Mouse (Mus musculus) intestine, postnatal 0 days (tissue): ENCODE results near the gene Atrnl1. TPM values are rescaled to one million over a fixed set of nuclear protein-coding genes. Genes with fewer than 3 reads are reported as not detected.

Experiments
- ATAC-seq: fragments of 200-750 bp; cut with Nextera tagmentation; 2 replicates; pipeline ENCODE4 v1.8.0; 2017; ENCODE audit warnings: mild to moderate bottlenecking, moderate TSS enrichment, moderate library complexity
- H3K27ac ChIP-seq: fragments of 300-500 bp; sonication (generic); 2 replicates; pipeline ENCODE4 v1.5.1; 2014; ENCODE audit warnings: mild to moderate bottlenecking, low read depth, low read length, moderate library complexity
- H3K27me3 ChIP-seq: fragments of 300-500 bp; sonication (generic); replicated peaks from 2 replicates; pipeline ENCODE4 v1.6.1; 2014; ENCODE audit warnings: low read length, mixed read lengths; ENCODE audit not compliant: control insufficient read depth, insufficient read depth
- H3K36me3 ChIP-seq: fragments of 300-500 bp; sonication (generic); 2 replicates; pipeline ENCODE4 v1.6.1; 2014; ENCODE audit warnings: mild to moderate bottlenecking, moderate library complexity; ENCODE audit not compliant: control insufficient read depth, insufficient read depth
- H3K4me1 ChIP-seq: fragments of 300-500 bp; sonication (generic); replicated peaks from 2 replicates; pipeline ENCODE4 v1.6.1; 2014; ENCODE audit warnings: antibody characterized with exemption, low read length, mixed read lengths; ENCODE audit not compliant: control insufficient read depth, insufficient read depth
- H3K4me2 ChIP-seq: fragments of 300-500 bp; sonication (generic); replicated peaks from 2 replicates; pipeline ENCODE4 v1.6.1; 2014; ENCODE audit warnings: low read depth, mild to moderate bottlenecking, moderate library complexity
- H3K4me3 ChIP-seq: fragments of 300-500 bp; sonication (generic); 2 replicates; pipeline ENCODE4 v1.5.1; 2014; ENCODE audit warnings: low read depth, low read length
- H3K9ac ChIP-seq: fragments of 300-500 bp; sonication (generic); 2 replicates; pipeline ENCODE4 v1.6.1; 2014; ENCODE audit warnings: mild to moderate bottlenecking, low read depth, low read length
- H3K9me3 ChIP-seq: fragments of 300-500 bp; sonication (generic); 2 replicates; pipeline ENCODE4 v1.6.1; 2016; ENCODE audit warnings: mixed run types; ENCODE audit not compliant: control insufficient read depth
- CTCF ChIP-seq: sonication (generic); IDR thresholded peaks from 2 replicates; pipeline ENCODE4 v1.5.1; 2016; ENCODE audit warnings: low read depth, mild to moderate bottlenecking, control low read depth, antibody characterized with exemption, moderate library complexity
- WGBS: fragments of 180-500 bp; shearing (Covaris S2); extraction: QIAGEN DNeasy Blood & Tissue Kit; methylation state at CpG from one replicate; pipeline ENCODE4 v1.1.7; 2014; 5-methylcytosine and 5-hydroxymethylcytosine counted together
- polyA plus RNA-seq: library from polyadenylated mRNA; unstranded; fragments of >200 nt; fragmentation: Nextera tagmentation; extraction: Ambion mirVana; gene quantifications from 2 replicates; pipeline ENCODE4 v1.2.1, GENCODE M21; 2015

Atrnl1 gene
- polyA plus RNA-seq, 1 experiment from 2014 or later, result 2.6 TPM

- no peak overlapping the region for H3K9ac ChIP-seq
- WGBS, result 85% methylated on average over 6 of the region's 6 CpGs
- no peaks in the 10 kb centered on the region for H3K27me3 ChIP-seq
- H3K4me1 ChIP-seq, result no peaks in the 10 kb centered on the region
- H3K4me2 ChIP-seq, result no peak overlapping the region
- H3K4me3 ChIP-seq, result no peak overlapping the region
- TF ChIP-seq CTCF, result peak; percentile 83
- ATAC-seq, result no peak
- H3K36me3 ChIP-seq, result no peaks in the 10 kb centered on the region; the same call in 1 of the 2 replicates
- H3K9me3 ChIP-seq, result no peaks in the 10 kb centered on the region
- no peak overlapping the region for H3K27ac ChIP-seq
These were observed 114.1 kb downstream of the Atrnl1 start for GRCm38 (mm10) chr19:57724920-57725319.

- Histone ChIP-seq H3K4me1 (no peaks in the 10 kb centered on the region), H3K27me3 (no peaks in the 10 kb centered on the region), H3K36me3 (no peaks in the 10 kb centered on the region; the same call in 1 of the 2 replicates), H3K4me3 (no peak overlapping the region), H3K9ac (no peak overlapping the region), H3K9me3 (no peaks in the 10 kb centered on the region), H3K4me2 (no peak overlapping the region), H3K27ac (no peak overlapping the region)
- ATAC-seq, result no peak
- TF ChIP-seq CTCF, result no peak
- 94% methylated on average over 2 of the region's 2 CpGs for WGBS
These were observed 114.5 kb downstream of the Atrnl1 start for GRCm38 (mm10) chr19:57725326-57725725.

- no peak for ATAC-seq
- H3K4me3 ChIP-seq, result no peak overlapping the region
- TF ChIP-seq CTCF, result no peak
- 92% methylated on average over 4 of the region's 4 CpGs for WGBS
- H3K4me2 ChIP-seq, result no peak overlapping the region
- H3K9ac ChIP-seq, result no peak overlapping the region
- H3K4me1 ChIP-seq, result no peaks in the 10 kb centered on the region
- no peaks in the 10 kb centered on the region for H3K27me3 ChIP-seq
- no peaks in the 10 kb centered on the region for H3K9me3 ChIP-seq
- H3K36me3 ChIP-seq, result peaks cover 12% of the 10 kb centered on the region
- no peak overlapping the region for H3K27ac ChIP-seq
These were observed 116.2 kb downstream of the Atrnl1 start for GRCm38 (mm10) chr19:57727009-57727408.

GRCm38 (mm10) chr19:57737475-57737874, 126.6 kb downstream of the Atrnl1 start:
- H3K27me3 ChIP-seq, result no peaks in the 10 kb centered on the region
- peaks cover 16% of the 10 kb centered on the region for H3K36me3 ChIP-seq
- H3K27ac ChIP-seq, result no peak overlapping the region
- no peaks in the 10 kb centered on the region for H3K9me3 ChIP-seq
- TF ChIP-seq CTCF, result no peak
- ATAC-seq, result no peak
- no peak overlapping the region for H3K9ac ChIP-seq
- no peak overlapping the region for H3K4me3 ChIP-seq
- WGBS, result 95% methylated on average over 3 of the region's 3 CpGs
- no peak overlapping the region for H3K4me2 ChIP-seq
- H3K4me1 ChIP-seq, result no peaks in the 10 kb centered on the region

- no peaks in the 10 kb centered on the region for H3K9me3 ChIP-seq
- H3K9ac ChIP-seq, result no peak overlapping the region
- no peak overlapping the region for H3K27ac ChIP-seq
- H3K4me2 ChIP-seq, result no peak overlapping the region
- TF ChIP-seq CTCF, result peak; percentile 83
- no peaks in the 10 kb centered on the region for H3K27me3 ChIP-seq
- no peaks in the 10 kb centered on the region for H3K36me3 ChIP-seq
- H3K4me1 ChIP-seq, result no peaks in the 10 kb centered on the region
- WGBS, result 46% methylated on average over 9 of the region's 9 CpGs
- H3K4me3 ChIP-seq, result no peak overlapping the region
- ATAC-seq, result no peak
These were observed 134.7 kb downstream of the Atrnl1 start for GRCm38 (mm10) chr19:57745579-57745978.

- 86% methylated on average over 11 of the region's 11 CpGs for WGBS
- no peaks in the 10 kb centered on the region for H3K27me3 ChIP-seq
- no peak overlapping the region for H3K4me2 ChIP-seq
- H3K9ac ChIP-seq, result no peak overlapping the region
- no peaks in the 10 kb centered on the region for H3K9me3 ChIP-seq
- no peak overlapping the region for H3K27ac ChIP-seq
- H3K4me1 ChIP-seq, result no peaks in the 10 kb centered on the region
- H3K4me3 ChIP-seq, result no peak overlapping the region
- TF ChIP-seq CTCF, result no peak
- no peaks in the 10 kb centered on the region for H3K36me3 ChIP-seq
- ATAC-seq, result no peak
These were observed 135.7 kb downstream of the Atrnl1 start for GRCm38 (mm10) chr19:57746553-57746952.

- H3K27ac ChIP-seq, result no peak overlapping the region
- WGBS, result 92% methylated on average over 14 of the region's 14 CpGs
These were observed 141.4 kb downstream of the Atrnl1 start for GRCm38 (mm10) chr19:57752189-57752588.

More at GRCm38 (mm10) chr19:57752189-57752588, 141.4 kb downstream of the Atrnl1 start:
- Histone ChIP-seq H3K9ac (no peak overlapping the region), H3K4me3 (no peak overlapping the region), H3K4me2 (no peak overlapping the region), H3K36me3 (peaks cover 17% of the 10 kb centered on the region; the same call in 1 of the 2 replicates), H3K4me1 (no peaks in the 10 kb centered on the region), H3K9me3 (no peaks in the 10 kb centered on the region), H3K27me3 (no peaks in the 10 kb centered on the region)
- ATAC-seq, result no peak
- no peak for TF ChIP-seq CTCF
